Mouse (Mus musculus) stomach, embryonic 15.5 days (tissue): ENCODE results near the gene Svbp. TPM values are rescaled to one million over a fixed set of nuclear protein-coding genes. Genes with fewer than 3 reads are reported as not detected.
A peak's percentile ranks its signal among the peaks of the same experiment; 100 is the strongest.

Source experiments
- ATAC-seq: fragments of 200-750 bp; cut with Nextera tagmentation; 2 replicates; pipeline ENCODE4 v1.8.0; 2017; ENCODE audit warnings: low read depth, moderate number of reproducible peaks, moderate TSS enrichment; ENCODE audit not compliant: insufficient read depth, low FRiP score
- H3K27ac ChIP-seq: fragments of 300-500 bp; sonication (generic); 2 replicates; pipeline ENCODE4 v1.5.1; 2015; ENCODE audit warnings: mild to moderate bottlenecking, inconsistent platforms
- H3K27me3 ChIP-seq: fragments of 300-500 bp; sonication (generic); replicated peaks from 2 replicates; pipeline ENCODE4 v1.6.1; 2015; ENCODE audit warnings: inconsistent platforms
- H3K36me3 ChIP-seq: fragments of 300-500 bp; sonication (generic); 2 replicates; pipeline ENCODE4 v1.6.1; 2015; ENCODE audit warnings: inconsistent platforms
- H3K4me1 ChIP-seq: fragments of 300-500 bp; sonication (generic); 2 replicates; pipeline ENCODE4 v1.6.1; 2015; ENCODE audit warnings: inconsistent platforms
- H3K4me2 ChIP-seq: fragments of 300-500 bp; sonication (generic); 2 replicates; pipeline ENCODE4 v1.6.1; 2015; ENCODE audit warnings: mild to moderate bottlenecking, inconsistent platforms
- H3K4me3 ChIP-seq: fragments of 300-500 bp; sonication (generic); replicated peaks from 2 replicates; pipeline ENCODE4 v1.5.1; 2015; ENCODE audit warnings: inconsistent platforms
- H3K9ac ChIP-seq: fragments of 300-500 bp; sonication (generic); 2 replicates; pipeline ENCODE4 v1.6.1; 2015; ENCODE audit warnings: inconsistent platforms
- H3K9me3 ChIP-seq: fragments of 300-500 bp; sonication (generic); 2 replicates; pipeline ENCODE4 v1.6.1; 2016; ENCODE audit warnings: inconsistent platforms
- WGBS: fragments of 180-500 bp; shearing (Covaris S2); methylation state at CpG from one replicate; pipeline ENCODE4 v1.1.7; 2015; 5-methylcytosine and 5-hydroxymethylcytosine counted together
- polyA plus RNA-seq: library from polyadenylated mRNA; unstranded; fragments of >200 nt; fragmentation: Nextera tagmentation; extraction: Ambion mirVana; gene quantifications from 2 replicates; pipeline ENCODE4 v1.2.1, GENCODE M21; 2015

The Svbp gene
- polyA plus RNA-seq, 1 experiment from 2014 or later, result 125 TPM

GRCm38 (mm10) chr4:119173851-119174453 lies 21.2 kb upstream of the Svbp start, which contains the start of gene Zfp691:
Gene Zfp691 (minus strand): TSS chr4:119174195.
- H3K9ac ChIP-seq, result peak within 1 kb of the TSS; percentile 76
- H3K27ac ChIP-seq, result no peak within 1 kb of the TSS
- H3K4me3 ChIP-seq, result peak within 1 kb of the TSS; percentile 82
- peak; percentile 100 for ATAC-seq
- H3K9me3 ChIP-seq, result no peaks in the 10 kb centered on the region
- H3K36me3 ChIP-seq, result 0 out of 2 replicates have a peak, but pooled peaks cover 9% of the 10 kb centered on the region
- H3K4me1 ChIP-seq, result peaks cover 8% of the 10 kb centered on the region
- peak within 1 kb of the TSS; percentile 62 for H3K4me2 ChIP-seq
- H3K27me3 ChIP-seq, result no peaks in the 10 kb centered on the region
- WGBS, result under 1% methylated on average over 39 of the region's 40 CpGs

GRCm38 (mm10) chr4:119177702-119178101 lies 17.4 kb upstream of the Svbp start:
- ATAC-seq, result no peak
- Histone ChIP-seq H3K9me3 (no peaks in the 10 kb centered on the region), H3K4me1 (peaks cover 5% of the 10 kb centered on the region), H3K36me3 (no peaks in the 10 kb centered on the region), H3K4me2 (no peak overlapping the region), H3K9ac (no peak overlapping the region), H3K4me3 (no peak overlapping the region), H3K27me3 (no peaks in the 10 kb centered on the region), H3K27ac (no peak overlapping the region)
- 72% methylated on average over 5 of the region's 5 CpGs for WGBS

- Histone ChIP-seq H3K4me1 (no peaks in the 10 kb centered on the region), H3K4me2 (no peak overlapping the region), H3K4me3 (no peak overlapping the region), H3K27ac (no peak overlapping the region), H3K27me3 (no peaks in the 10 kb centered on the region), H3K36me3 (no peaks in the 10 kb centered on the region), H3K9ac (no peak overlapping the region), H3K9me3 (no peaks in the 10 kb centered on the region)
- ATAC-seq, result no peak
- WGBS, result 66% methylated on average over 18 of the region's 18 CpGs
These were observed 16.8 kb upstream of the Svbp start for GRCm38 (mm10) chr4:119178331-119178730.

GRCm38 (mm10) chr4:119180133-119180707 lies 14.9 kb upstream of the Svbp start:
- Histone ChIP-seq H3K4me1 (no peaks in the 10 kb centered on the region), H3K9ac (no peak overlapping the region), H3K27me3 (no peaks in the 10 kb centered on the region), H3K4me3 (no peak overlapping the region), H3K4me2 (no peak overlapping the region), H3K36me3 (no peaks in the 10 kb centered on the region), H3K9me3 (no peaks in the 10 kb centered on the region), H3K27ac (no peak overlapping the region)
- no peak for ATAC-seq
- 57% methylated on average over 4 of the region's 4 CpGs for WGBS

GRCm38 (mm10) chr4:119181456-119181855 lies 13.7 kb upstream of the Svbp start:
- WGBS, result 74% methylated on average over 9 of the region's 9 CpGs
- no peak overlapping the region for H3K9ac ChIP-seq
- H3K4me1 ChIP-seq, result no peaks in the 10 kb centered on the region
- no peaks in the 10 kb centered on the region for H3K36me3 ChIP-seq
- H3K4me3 ChIP-seq, result no peak overlapping the region
- ATAC-seq, result no peak
- no peaks in the 10 kb centered on the region for H3K9me3 ChIP-seq
- H3K4me2 ChIP-seq, result no peak overlapping the region
- no peak overlapping the region for H3K27ac ChIP-seq
- H3K27me3 ChIP-seq, result no peaks in the 10 kb centered on the region

GRCm38 (mm10) chr4:119183525-119183924 lies 11.6 kb upstream of the Svbp start:
- no peaks in the 10 kb centered on the region for H3K4me1 ChIP-seq
- no peak overlapping the region for H3K27ac ChIP-seq
- no peak overlapping the region for H3K4me2 ChIP-seq
- WGBS, result 35% methylated on average over 1 of the region's 1 CpGs
- H3K36me3 ChIP-seq, result no peaks in the 10 kb centered on the region
- no peak overlapping the region for H3K9ac ChIP-seq
- no peak for ATAC-seq
- no peaks in the 10 kb centered on the region for H3K9me3 ChIP-seq
- H3K4me3 ChIP-seq, result no peak overlapping the region
- no peaks in the 10 kb centered on the region for H3K27me3 ChIP-seq

- Histone ChIP-seq H3K4me2 (no peak overlapping the region), H3K9me3 (no peaks in the 10 kb centered on the region), H3K4me1 (no peaks in the 10 kb centered on the region), H3K36me3 (no peaks in the 10 kb centered on the region), H3K9ac (no peak overlapping the region), H3K4me3 (no peak overlapping the region), H3K27me3 (no peaks in the 10 kb centered on the region), H3K27ac (no peak overlapping the region)
- 76% methylated on average over 4 of the region's 4 CpGs for WGBS
- ATAC-seq, result no peak
These were observed 9.3 kb upstream of the Svbp start for GRCm38 (mm10) chr4:119185771-119186170.

GRCm38 (mm10) chr4:119188060-119188785 lies 6.9 kb upstream of the Svbp start:
- Histone ChIP-seq H3K4me1 (no peaks in the 10 kb centered on the region), H3K36me3 (no peaks in the 10 kb centered on the region)
- WGBS, result 47% methylated on average over 11 of the region's 11 CpGs

GRCm38 (mm10) chr4:119189392-119189791 lies 5.7 kb upstream of the Svbp start:
- no peak overlapping the region for H3K4me3 ChIP-seq
- 63% methylated on average over 6 of the region's 6 CpGs for WGBS
- ATAC-seq, result no peak

More at GRCm38 (mm10) chr4:119188060-119188785, 6.9 kb upstream of the Svbp start:
- no peaks in the 10 kb centered on the region for H3K9me3 ChIP-seq
- H3K27ac ChIP-seq, result no peak overlapping the region
- H3K4me2 ChIP-seq, result no peak overlapping the region
- no peaks in the 10 kb centered on the region for H3K27me3 ChIP-seq
- H3K4me3 ChIP-seq, result 0 out of 2 replicates have a peak overlapping the region, but pooled peaks have one; percentile 6
- peak; percentile 40 for ATAC-seq
- H3K9ac ChIP-seq, result no peak overlapping the region

GRCm38 (mm10) chr4:119189864-119190263 lies 5.2 kb upstream of the Svbp start, which contains the start of gene Ermap:
Gene Ermap (minus strand): TSS chr4:119190011.
- 62% methylated on average over 6 of the region's 6 CpGs for WGBS
- ATAC-seq, result peak; percentile 84; the same call in 1 of the 2 replicates
- no peaks in the 10 kb centered on the region for H3K36me3 ChIP-seq

More at GRCm38 (mm10) chr4:119189392-119189791, 5.7 kb upstream of the Svbp start:
- H3K36me3 ChIP-seq, result no peaks in the 10 kb centered on the region
- H3K9me3 ChIP-seq, result no peaks in the 10 kb centered on the region
- H3K4me1 ChIP-seq, result no peaks in the 10 kb centered on the region
- H3K9ac ChIP-seq, result no peak overlapping the region
- H3K27ac ChIP-seq, result no peak overlapping the region
- H3K4me2 ChIP-seq, result no peak overlapping the region
- no peaks in the 10 kb centered on the region for H3K27me3 ChIP-seq

GRCm38 (mm10) chr4:119190618-119191017 lies 4.5 kb upstream of the Svbp start:
- no peak; the same call in 1 of the 2 replicates for ATAC-seq

More at GRCm38 (mm10) chr4:119189864-119190263, 5.2 kb upstream of the Svbp start, which contains the start of gene Ermap:
- Histone ChIP-seq H3K9me3 (no peaks in the 10 kb centered on the region), H3K4me1 (no peaks in the 10 kb centered on the region), H3K27me3 (no peaks in the 10 kb centered on the region), H3K27ac (no peak within 1 kb of the TSS; the same call in 1 of the 2 replicates), H3K4me2 (no peak within 1 kb of the TSS), H3K9ac (no peak within 1 kb of the TSS), H3K4me3 (0 out of 2 replicates have a peak within 1 kb of the TSS, but pooled peaks have one; percentile 6)

GRCm38 (mm10) chr4:119191273-119191672 lies 3.8 kb upstream of the Svbp start:
- ATAC-seq, result no peak
- Histone ChIP-seq H3K27me3 (no peaks in the 10 kb centered on the region), H3K9ac (no peak overlapping the region), H3K4me2 (no peak overlapping the region), H3K4me1 (0 out of 2 replicates have a peak, but pooled peaks cover 7% of the 10 kb centered on the region), H3K9me3 (no peaks in the 10 kb centered on the region), H3K27ac (no peak overlapping the region), H3K4me3 (no peak overlapping the region), H3K36me3 (no peaks in the 10 kb centered on the region)
- 56% methylated on average over 3 of the region's 3 CpGs for WGBS

More at GRCm38 (mm10) chr4:119190618-119191017, 4.5 kb upstream of the Svbp start:
- no peaks in the 10 kb centered on the region for H3K36me3 ChIP-seq
- H3K9ac ChIP-seq, result no peak overlapping the region
- WGBS, result 68% methylated on average over 8 of the region's 8 CpGs
- H3K4me1 ChIP-seq, result 0 out of 2 replicates have a peak, but pooled peaks cover under 1% of the 10 kb centered on the region
- H3K9me3 ChIP-seq, result no peaks in the 10 kb centered on the region
- no peak overlapping the region; the same call in 1 of the 2 replicates for H3K27ac ChIP-seq
- no peaks in the 10 kb centered on the region for H3K27me3 ChIP-seq
- no peak overlapping the region for H3K4me2 ChIP-seq
- no peak overlapping the region for H3K4me3 ChIP-seq
